Mouse (Mus musculus): Measurements from ENCODE around the gene D430041D05Rik.

GRCm38 (mm10) chr2:104197281-104197680 lies 213.5 kb downstream of the D430041D05Rik start:
- TF ChIP-seq CTCF (IDR thresholded peaks at IDR 0.05; ENCODE audit: low read depth) (no peak), EP300 (optimal IDR thresholded peaks at IDR 0.05) (no peak)
